Mouse (Mus musculus) testis, adult 2 months (tissue): Measurements from ENCODE around the gene Gsk3b.

ENCODE experiments used
- CTCF ChIP-seq: fragments of 200-500 bp; IDR thresholded peaks from 2 replicates; pipeline ENCODE4 v1.5.1; 2012; ENCODE audit warnings: low read depth, mild to moderate bottlenecking, inconsistent platforms, low read length, moderate library complexity; ENCODE audit not compliant: control insufficient read depth, insufficient read depth, insufficient replicate concordance
- POLR2A ChIP-seq: fragments of 200-500 bp; IDR thresholded peaks from 2 replicates; pipeline ENCODE4 v1.6.1; 2012; ENCODE audit warnings: low read depth, mild to moderate bottlenecking, inconsistent platforms, low read length, moderate library complexity; ENCODE audit not compliant: control insufficient read depth

DNA sequence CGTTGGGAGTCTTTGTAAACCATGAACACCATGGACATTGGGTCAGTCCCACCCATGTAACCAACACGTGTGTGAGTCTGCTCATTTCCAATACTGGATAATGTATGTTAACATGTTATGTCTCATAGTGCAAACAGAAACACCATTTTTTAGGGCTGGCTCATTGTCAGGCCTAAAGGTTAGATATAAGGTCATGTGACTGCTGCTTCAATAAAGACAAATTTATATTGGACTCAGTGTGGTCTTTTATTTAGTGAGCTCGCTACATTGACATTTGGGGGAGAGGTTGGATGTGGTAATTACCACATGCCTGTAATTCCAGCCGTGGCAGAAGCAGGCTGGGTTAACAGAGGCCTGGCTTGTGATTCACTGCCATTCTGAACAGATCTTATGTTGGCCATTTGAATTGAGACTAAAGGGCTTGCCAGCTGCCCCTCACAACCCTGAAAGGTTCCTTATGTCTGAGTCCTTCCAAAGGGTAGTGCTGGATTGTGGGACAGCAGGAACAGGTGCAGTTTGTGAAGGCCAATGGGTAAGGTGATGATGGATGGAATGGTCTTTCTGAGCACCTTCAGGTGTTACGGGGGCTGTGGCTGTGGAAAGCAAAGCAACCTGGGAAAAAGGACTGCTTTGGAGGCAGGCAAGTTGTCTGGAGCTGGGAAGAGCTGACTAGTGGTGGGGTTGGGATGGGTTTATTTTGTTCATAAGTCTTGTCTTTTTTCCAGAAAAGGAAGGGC is 157.2 kb downstream of the Gsk3b start:
- TF ChIP-seq CTCF (no peak), POLR2A (no peak)
